Mouse (Mus musculus): ENCODE data around the gene Map2k2. TPM values are rescaled to one million over a fixed set of nuclear protein-coding genes. Genes with fewer than 3 reads are reported as not detected.

Gene Map2k2
- 129 to 154 TPM (median 146 TPM) in 4 replicates for total RNA-seq (2023; ENCODE audit: inconsistent age)

DNA sequence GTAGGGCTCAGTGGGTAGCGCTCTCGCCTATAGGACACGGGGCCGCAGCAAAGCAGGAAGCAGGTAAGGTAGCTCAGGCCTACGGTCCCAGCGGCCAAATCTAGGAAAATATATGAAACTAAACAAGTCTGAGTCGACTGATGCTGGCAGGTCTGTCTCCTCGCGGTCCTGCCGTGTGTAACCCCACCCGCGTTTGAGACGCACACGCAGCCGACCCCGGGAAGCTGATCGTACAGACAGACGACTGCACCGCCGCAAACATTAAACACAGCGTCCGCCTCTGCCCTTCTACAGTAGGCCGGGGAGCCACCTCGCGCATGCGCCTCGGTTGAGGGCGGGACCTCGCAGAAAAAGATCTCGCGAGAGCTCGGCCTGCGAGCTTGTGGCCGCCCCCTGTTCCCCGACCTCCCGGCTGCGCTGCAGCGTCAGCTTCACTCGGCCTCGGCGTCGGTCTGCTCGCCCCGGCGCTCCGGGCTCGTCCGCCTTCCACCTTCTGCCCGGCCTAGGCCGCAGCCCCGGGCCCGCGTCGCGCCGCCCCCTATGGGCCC is at the start of gene Map2k2:
TSS of gene Map2k2 (plus strand) at position 351 of the 548 bp plus-strand sequence.

DNA sequence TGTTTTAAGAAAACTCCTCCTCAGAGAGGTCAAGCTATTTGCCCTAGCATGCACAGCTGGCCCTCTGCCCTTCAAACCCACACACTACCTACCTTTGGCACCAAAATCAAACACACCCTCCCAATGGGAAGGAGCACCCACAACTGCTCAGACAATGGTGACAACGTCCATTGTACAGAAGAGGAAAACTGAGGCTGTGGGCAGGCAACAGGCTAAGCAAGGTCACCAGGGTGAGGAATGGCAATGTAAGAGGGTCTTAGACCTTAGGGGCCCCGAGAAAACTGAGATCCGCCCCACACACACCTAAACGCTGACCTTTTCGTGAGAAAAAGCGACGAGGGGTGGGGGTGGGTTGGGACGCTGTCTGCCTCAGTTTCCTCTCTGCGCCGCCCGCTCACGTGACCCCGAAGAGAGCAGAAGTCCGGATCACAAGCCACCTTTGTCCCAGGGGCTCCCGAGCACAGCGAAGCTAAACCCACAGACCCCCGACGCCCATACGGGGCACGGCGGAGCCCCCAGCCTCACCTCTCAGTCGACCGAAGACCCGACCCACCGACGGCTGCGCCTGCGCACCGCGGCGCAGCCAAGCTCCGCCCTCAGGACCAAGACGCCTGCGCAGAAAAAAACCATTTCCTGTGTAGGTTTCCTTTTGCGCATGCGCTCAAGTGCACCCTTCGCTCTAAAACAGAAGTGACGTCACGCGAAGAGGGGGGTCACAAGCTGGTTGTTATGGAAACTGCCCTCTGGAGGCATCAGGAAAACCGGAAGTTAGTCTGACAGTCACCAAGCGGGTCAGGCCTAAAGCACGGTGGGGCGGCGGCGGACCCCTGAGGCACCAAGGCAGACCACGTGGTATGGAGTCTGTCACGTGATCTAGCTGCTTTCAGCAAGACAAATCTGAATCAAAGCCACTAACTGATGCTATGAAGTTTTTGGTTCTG is 45.8 kb upstream of the Map2k2 start, which contains the start of gene Sgta:
TSS of gene Sgta (minus strand) at position 579 of the 941 bp plus-strand sequence.

DNA sequence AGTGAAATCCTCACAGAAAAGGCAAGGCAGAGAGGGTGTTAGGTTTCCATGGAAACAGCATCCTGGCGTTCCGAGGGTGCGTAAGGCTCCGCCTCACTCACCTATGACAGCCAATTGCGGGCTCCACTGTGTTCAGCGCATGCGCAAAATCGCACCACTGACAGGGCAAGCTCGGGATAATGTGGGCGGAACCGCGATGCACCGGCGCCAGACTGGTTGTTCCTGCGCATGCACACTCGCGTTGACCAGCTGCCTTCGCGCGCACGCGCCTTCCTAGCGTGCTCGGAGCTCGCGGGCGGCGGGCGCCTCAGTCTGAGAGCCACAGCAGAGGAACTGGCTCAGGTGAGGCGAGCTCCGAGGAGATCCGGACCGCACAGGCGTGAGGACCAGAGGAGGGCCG is 35.9 kb upstream of the Map2k2 start, which contains the start of gene Thop1:
TSS of gene Thop1 (plus strand) at position 200 of the 400 bp plus-strand sequence.

DNA sequence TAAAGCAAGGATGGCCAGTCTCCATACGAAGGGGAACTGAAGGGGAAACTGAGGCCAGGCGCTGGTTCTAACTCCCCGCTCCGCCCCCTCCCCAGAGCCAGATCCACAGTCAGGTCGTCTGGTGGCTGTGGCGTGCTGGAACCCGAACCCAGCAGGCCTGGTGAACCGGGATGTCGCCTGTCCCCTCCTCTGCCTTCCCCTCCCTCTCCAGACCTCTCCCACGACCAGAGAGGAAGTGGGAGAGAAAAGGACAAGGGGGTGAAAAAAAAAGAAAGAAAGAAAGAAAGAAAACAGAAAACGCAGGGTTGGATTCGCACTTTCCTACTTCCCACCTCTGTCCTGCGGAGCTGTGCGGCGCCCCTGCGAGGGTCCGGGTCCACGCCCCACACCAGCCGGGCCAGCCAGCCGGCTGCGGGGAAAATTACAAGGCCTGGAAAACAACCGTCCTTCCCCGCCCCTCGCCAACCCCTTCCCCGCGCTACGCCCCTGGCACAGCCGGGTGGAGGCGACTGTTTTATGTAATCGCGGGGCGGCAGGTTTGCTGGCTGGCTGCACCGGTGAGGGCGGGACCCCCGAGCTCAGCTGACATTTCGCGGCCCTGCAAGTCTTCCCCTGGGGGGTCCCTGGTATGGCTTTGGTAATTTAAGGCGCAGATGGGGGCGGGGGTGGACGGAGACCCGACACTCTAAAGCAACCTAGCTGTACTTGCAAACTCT is 29.4 kb downstream of the Map2k2 start, which contains the start of gene Zbtb7a:
TSS of gene Zbtb7a (plus strand) at position 255 of the 716 bp plus-strand sequence.

DNA sequence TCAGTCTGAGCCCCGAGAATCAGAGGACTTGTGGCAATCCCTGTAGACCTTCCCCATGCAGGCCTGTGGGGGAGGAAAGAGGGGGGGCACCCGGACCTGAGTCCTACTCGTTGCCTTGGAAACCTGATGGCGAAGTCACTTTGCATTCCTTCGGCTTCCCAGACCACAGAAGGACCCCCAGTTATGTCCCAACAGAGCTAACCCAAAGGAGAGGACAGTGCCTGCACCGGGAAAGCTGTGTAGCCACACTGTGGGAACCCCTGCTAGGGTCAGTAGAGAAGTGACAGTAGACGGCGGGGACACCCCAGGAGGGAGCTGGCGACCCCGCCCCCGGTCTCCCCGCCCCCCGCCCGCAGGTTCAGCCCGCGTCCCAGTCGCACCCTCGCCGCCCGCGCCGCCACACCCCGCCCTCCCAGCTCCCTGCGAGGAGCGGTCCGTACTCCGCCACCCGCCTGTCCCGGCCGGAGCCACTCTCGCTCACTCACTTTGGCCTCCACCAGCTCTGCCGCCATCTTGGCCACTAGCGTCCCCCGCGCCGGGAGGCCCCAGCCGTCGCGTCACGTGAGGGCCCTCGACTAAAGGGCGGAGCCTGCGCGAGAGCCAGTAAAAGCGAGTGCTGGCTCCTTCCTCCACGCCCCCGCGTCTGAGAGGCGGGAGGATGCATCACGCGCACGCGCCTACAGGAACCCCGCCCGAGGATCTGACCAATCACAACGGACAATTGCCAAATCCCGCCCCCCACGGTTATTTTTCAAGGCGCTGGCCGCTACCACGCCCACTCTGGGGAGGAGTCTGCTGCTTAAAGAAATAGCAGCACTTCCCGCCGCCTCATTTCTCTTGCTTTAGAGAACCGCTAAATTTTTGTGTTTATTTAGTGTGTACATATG is 61.7 kb downstream of the Map2k2 start, which contains the start of gene Pias4:
TSS of gene Pias4 (minus strand) at position 724 of the 887 bp plus-strand sequence.

DNA sequence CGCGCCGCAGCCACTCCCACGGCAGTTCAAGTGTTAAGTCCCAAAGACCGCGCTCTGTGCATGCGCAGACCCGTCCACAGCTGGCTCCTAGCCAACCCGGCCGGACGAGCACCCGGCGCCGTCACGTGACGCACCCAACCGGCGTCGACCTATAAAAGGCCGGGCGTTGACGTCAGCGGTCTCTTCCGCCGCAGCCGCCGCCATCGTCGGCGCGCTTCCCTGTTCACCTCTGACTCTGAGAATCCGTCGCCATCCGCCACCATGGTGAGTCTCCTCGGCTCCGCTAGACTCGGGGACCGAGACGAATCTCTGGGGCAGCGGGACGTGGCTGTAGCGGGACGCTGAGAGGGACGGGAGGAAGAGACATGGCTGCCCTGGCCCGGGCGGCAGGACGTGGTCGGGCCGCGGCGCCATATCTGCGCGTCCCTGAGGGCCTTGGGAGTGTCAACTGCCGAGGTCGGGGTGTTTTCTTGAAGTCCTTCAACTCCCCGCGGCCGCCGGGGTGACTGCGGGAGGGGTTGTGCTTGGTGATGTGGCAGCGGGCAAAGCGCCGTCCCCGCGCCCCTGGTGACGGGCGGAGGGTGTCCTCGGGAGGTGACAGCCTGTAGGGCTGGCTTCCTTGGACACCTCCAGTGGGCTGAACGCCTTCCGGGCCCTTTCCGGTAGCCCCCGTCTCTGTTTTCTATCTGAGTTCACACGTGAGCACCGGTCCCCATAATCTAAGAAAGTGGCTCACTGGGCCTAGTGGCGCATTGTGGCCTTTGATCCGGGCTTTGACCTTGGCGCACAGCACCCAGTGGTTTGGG is 71.0 kb downstream of the Map2k2 start, which contains the start of gene Eef2:
TSS of gene Eef2 (plus strand) at position 166 of the 806 bp plus-strand sequence.

DNA sequence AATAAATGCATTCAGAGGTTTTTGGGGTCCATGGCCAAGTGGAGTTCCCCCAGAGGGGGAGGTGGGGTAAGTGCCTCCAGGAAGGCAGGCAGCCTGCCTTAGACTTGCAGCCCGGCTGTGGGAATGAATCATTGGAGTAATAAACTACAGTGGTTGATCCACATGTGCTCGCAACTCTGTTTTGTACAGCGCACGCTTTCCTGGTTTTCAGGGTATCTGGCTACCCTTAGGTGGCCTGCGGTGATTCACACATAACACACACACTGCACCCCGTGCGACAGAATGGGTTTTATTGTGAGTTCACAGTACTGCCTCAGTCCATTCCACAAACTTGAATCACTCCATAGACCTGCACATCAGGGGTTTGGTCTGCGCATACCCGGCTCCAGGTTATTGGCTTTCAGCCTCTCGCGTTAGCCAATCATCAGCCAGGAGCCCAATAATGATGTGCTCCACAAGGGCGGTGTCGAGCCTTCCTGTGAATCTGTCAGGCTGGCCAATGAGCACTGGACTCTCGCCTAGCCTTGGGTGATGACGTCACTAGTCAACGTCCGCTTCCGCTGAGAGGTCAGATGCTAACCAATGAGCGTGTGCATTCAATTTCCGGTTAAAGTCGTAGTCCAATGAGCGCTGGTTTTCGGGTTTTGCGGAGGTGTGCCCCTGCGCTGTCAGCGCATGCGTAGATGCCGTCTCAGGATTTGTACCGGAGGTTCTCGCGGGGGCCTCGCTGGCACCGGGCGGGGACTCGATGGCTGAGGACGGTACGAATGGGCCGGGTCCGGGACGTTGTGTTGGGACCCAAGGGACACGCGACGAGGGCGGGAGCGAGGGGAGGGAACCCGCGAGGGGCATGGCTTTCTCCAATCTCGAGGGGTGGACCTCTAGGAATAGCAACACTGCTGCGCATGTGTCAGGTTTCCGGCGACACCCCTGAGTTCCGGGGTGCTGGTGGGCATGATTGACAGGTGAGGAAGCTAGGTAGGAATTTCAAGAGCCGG is 76.9 kb downstream of the Map2k2 start, which contains the start of gene Dapk3:
TSS of gene Dapk3 (plus strand) at position 670 of the 998 bp plus-strand sequence.

Other genes with a start within 250 kb of the Map2k2 start
- not detected in 4 replicates for gene Tmprss9, start 234.1 kb upstream of the Map2k2 start, total RNA-seq (2023; ENCODE audit: inconsistent age)
- 67.2 to 77.1 TPM (median 71.8 TPM) in 4 replicates for gene Timm13, start 204.9 kb upstream of the Map2k2 start, total RNA-seq (2023; ENCODE audit: inconsistent age)
- gene Lmnb2, start 187.7 kb upstream of the Map2k2 start, total RNA-seq (2023; ENCODE audit: inconsistent age) = 10.7 to 14.4 TPM (median 12.4 TPM) in 4 replicates
- 43.6 to 49.2 TPM (median 44.1 TPM) in 4 replicates for gene Gadd45b, start 175.8 kb upstream of the Map2k2 start, total RNA-seq (2023; ENCODE audit: inconsistent age)
- gene Gng7, start 91.0 kb upstream of the Map2k2 start, total RNA-seq (2023; ENCODE audit: inconsistent age) = 0.19 to 0.39 TPM (median 0.22 TPM) in 3 of 4 replicates, not detected in the other
- gene Diras1, start 80.3 kb upstream of the Map2k2 start, total RNA-seq (2023; ENCODE audit: inconsistent age) = not detected in 4 replicates
- 10.1 to 13.0 TPM (median 12.5 TPM) in 4 replicates for gene Slc39a3, start 68.5 kb upstream of the Map2k2 start, total RNA-seq (2023; ENCODE audit: inconsistent age)
- 62.6 to 68.2 TPM (median 64.7 TPM) in 4 replicates for gene Sgta, start 45.7 kb upstream of the Map2k2 start, total RNA-seq (2023; ENCODE audit: inconsistent age)
- 17.0 to 20.3 TPM (median 17.5 TPM) in 4 replicates for gene Thop1, start 35.9 kb upstream of the Map2k2 start, total RNA-seq (2023; ENCODE audit: inconsistent age)
- not detected in 4 replicates for gene Creb3l3, start 7.0 kb upstream of the Map2k2 start, total RNA-seq (2023; ENCODE audit: inconsistent age)
- gene Zbtb7a, start 29.3 kb downstream of the Map2k2 start, total RNA-seq (2023; ENCODE audit: inconsistent age) = 96.3 to 108 TPM (median 102 TPM) in 4 replicates
- 56.6 to 67.0 TPM (median 64.0 TPM) in 4 replicates for gene Pias4, start 62.0 kb downstream of the Map2k2 start, total RNA-seq (2023; ENCODE audit: inconsistent age)
- 2,010 to 2,056 TPM (median 2,036 TPM) in 4 replicates for gene Eef2, start 70.7 kb downstream of the Map2k2 start, total RNA-seq (2023; ENCODE audit: inconsistent age)
- 75.8 to 91.0 TPM (median 85.2 TPM) in 4 replicates for gene Dapk3, start 77.1 kb downstream of the Map2k2 start, total RNA-seq (2023; ENCODE audit: inconsistent age)
- gene 4930442H23Rik, start 77.9 kb downstream of the Map2k2 start, total RNA-seq (2023; ENCODE audit: inconsistent age) = not detected in 4 replicates
- not detected in 4 replicates for gene Nmrk2, start 96.1 kb downstream of the Map2k2 start, total RNA-seq (2023; ENCODE audit: inconsistent age)
- not detected in 4 replicates for gene Atcay, start 124.9 kb downstream of the Map2k2 start, total RNA-seq (2023; ENCODE audit: inconsistent age)
- 2.6 to 7.2 TPM (median 4.5 TPM) in 4 replicates for gene Zfr2, start 127.2 kb downstream of the Map2k2 start, total RNA-seq (2023; ENCODE audit: inconsistent age)
- gene Matk, start 147.0 kb downstream of the Map2k2 start, total RNA-seq (2023; ENCODE audit: inconsistent age) = 22.2 to 31.3 TPM (median 26.5 TPM) in 4 replicates
- 128 to 138 TPM (median 136 TPM) in 4 replicates for gene Mrpl54, start 161.0 kb downstream of the Map2k2 start, total RNA-seq (2023; ENCODE audit: inconsistent age)
- 41.2 to 44.0 TPM (median 42.6 TPM) in 4 replicates for gene Apba3, start 161.0 kb downstream of the Map2k2 start, total RNA-seq (2023; ENCODE audit: inconsistent age)
- gene Tjp3, start 185.7 kb downstream of the Map2k2 start, total RNA-seq (2023; ENCODE audit: inconsistent age) = 12.7 to 18.0 TPM (median 17.5 TPM) in 4 replicates
- 150 to 166 TPM (median 155 TPM) in 4 replicates for gene Pip5k1c, start 187.0 kb downstream of the Map2k2 start, total RNA-seq (2023; ENCODE audit: inconsistent age)
- 45.1 to 49.2 TPM (median 46.9 TPM) in 4 replicates for gene Cactin, start 215.2 kb downstream of the Map2k2 start, total RNA-seq (2023; ENCODE audit: inconsistent age)
- gene Tbxa2r, start 222.8 kb downstream of the Map2k2 start, total RNA-seq (2023; ENCODE audit: inconsistent age) = 3.0 to 4.6 TPM (median 3.8 TPM) in 4 replicates
- gene Gipc3, start 237.4 kb downstream of the Map2k2 start, total RNA-seq (2023; ENCODE audit: inconsistent age) = 0.42 to 1.0 TPM (median 0.82 TPM) in 4 replicates
- gene Hmg20b, start 244.6 kb downstream of the Map2k2 start, total RNA-seq (2023; ENCODE audit: inconsistent age) = 64.5 to 77.9 TPM (median 72.9 TPM) in 4 replicates